Mouse (Mus musculus) hindbrain, embryonic 16.5 days (tissue): ENCODE data around the gene Ddx46. TPM values are rescaled to one million over a fixed set of nuclear protein-coding genes. Genes with fewer than 3 reads are reported as not detected.
A peak's percentile ranks its signal among the peaks of the same experiment; 100 is the strongest.

ENCODE experiments used
- ATAC-seq: fragments of 200-750 bp; cut with Nextera tagmentation; 2 replicates; pipeline ENCODE4 v1.8.0; 2017; ENCODE audit warnings: moderate TSS enrichment, moderate library complexity
- H3K27ac ChIP-seq: fragments of 300-500 bp; sonication (generic); 2 replicates; pipeline ENCODE4 v1.5.1; 2014; ENCODE audit warnings: low read depth, mild to moderate bottlenecking, control low read depth, low read length, moderate library complexity
- H3K27me3 ChIP-seq: fragments of 300-500 bp; sonication (generic); replicated peaks from 2 replicates; pipeline ENCODE4 v1.6.1; 2014; ENCODE audit warnings: low read length; ENCODE audit not compliant: control insufficient read depth, insufficient read depth
- H3K36me3 ChIP-seq: fragments of 300-500 bp; sonication (generic); 2 replicates; pipeline ENCODE4 v1.6.1; 2014; ENCODE audit warnings: mild to moderate bottlenecking, low read length, moderate library complexity, mixed read lengths; ENCODE audit not compliant: control insufficient read depth, insufficient read depth
- H3K4me1 ChIP-seq: fragments of 300-500 bp; sonication (generic); 2 replicates; pipeline ENCODE4 v1.6.1; 2014; ENCODE audit warnings: low read depth, low read length; ENCODE audit not compliant: control insufficient read depth, insufficient read depth
- H3K4me2 ChIP-seq: fragments of 300-500 bp; sonication (generic); 2 replicates; pipeline ENCODE4 v1.6.1; 2014; ENCODE audit warnings: mild to moderate bottlenecking, low read length, control low read depth, moderate library complexity
- H3K4me3 ChIP-seq: fragments of 300-500 bp; sonication (generic); 2 replicates; pipeline ENCODE4 v1.5.1; 2014; ENCODE audit warnings: mild to moderate bottlenecking, low read length, control low read depth, moderate library complexity
- H3K9ac ChIP-seq: fragments of 300-500 bp; sonication (generic); 2 replicates; pipeline ENCODE4 v1.6.1; 2014; ENCODE audit warnings: low read depth, mild to moderate bottlenecking, control low read depth, low read length, moderate library complexity
- H3K9me3 ChIP-seq: fragments of 300-500 bp; sonication (generic); 2 replicates; pipeline ENCODE4 v1.6.1; 2014; ENCODE audit warnings: mild to moderate bottlenecking, low read length, moderate library complexity; ENCODE audit not compliant: control insufficient read depth
- WGBS: fragments of 180-500 bp; shearing (Covaris S2); extraction: QIAGEN DNeasy Blood & Tissue Kit; methylation state at CpG from one replicate; pipeline ENCODE4 v1.1.7; 2014; 5-methylcytosine and 5-hydroxymethylcytosine counted together
- polyA plus RNA-seq: library from polyadenylated mRNA; unstranded; fragments of >200 nt; fragmentation: Nextera tagmentation; extraction: Ambion mirVana; gene quantifications from 2 replicates; pipeline ENCODE4 v1.2.1, GENCODE M21; 2015

Ddx46 gene
- polyA plus RNA-seq, 1 experiment from 2014 or later = 21.5 TPM

DNA sequence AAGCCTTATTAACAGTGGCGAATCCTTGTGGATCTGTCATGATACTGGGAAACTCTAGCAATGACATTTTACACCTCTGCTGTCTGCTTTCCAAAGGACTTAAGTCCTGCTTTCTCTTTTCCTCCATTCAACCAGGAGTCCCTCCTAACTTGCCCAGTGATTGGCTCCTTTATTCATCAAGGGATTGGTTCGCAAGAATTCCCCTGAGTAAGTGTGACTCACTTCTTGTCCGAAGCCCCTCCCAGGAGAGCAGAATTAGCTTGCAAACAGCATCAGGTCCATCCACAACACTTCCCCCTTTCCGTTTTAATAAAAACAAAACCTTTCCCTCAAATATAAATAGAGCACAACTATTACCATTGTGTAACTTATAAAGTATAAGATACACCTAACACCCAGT lies 69.5 kb downstream of the Ddx46 start:
- Histone ChIP-seq H3K4me1 (no peaks in the 10 kb centered on the region), H3K4me2 (no peak overlapping the region), H3K27me3 (no peaks in the 10 kb centered on the region), H3K36me3 (peaks cover 24% of the 10 kb centered on the region), H3K9ac (no peak overlapping the region), H3K9me3 (no peaks in the 10 kb centered on the region), H3K27ac (no peak overlapping the region), H3K4me3 (no peak overlapping the region)
- ATAC-seq = no peak
- WGBS = 87% methylated on average over 4 of the region's 4 CpGs

DNA sequence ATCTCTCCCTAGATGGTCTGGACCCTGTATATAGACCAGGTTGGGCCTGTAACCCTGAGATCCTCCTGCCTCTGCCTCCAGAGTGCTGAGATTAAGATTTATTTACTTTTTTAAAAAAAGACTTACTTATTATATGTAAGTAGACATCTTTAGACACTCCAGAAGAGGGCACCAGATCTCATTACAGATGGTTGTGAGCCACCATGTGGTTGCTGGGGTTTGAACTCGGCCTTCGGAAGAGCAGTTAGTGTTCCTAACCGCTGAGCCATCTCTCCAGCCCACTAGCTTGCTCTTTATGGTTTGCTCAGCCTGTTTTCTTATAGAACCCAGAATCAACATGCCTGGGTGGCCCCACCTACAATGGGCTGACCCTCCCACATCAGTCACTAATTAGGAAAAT lies 78.0 kb downstream of the Ddx46 start:
- no peak for ATAC-seq
- WGBS = 90% methylated on average over 3 of the region's 3 CpGs
- H3K9ac ChIP-seq = no peak overlapping the region
- H3K4me1 ChIP-seq = peaks cover 12% of the 10 kb centered on the region
- no peak overlapping the region for H3K27ac ChIP-seq
- no peak overlapping the region for H3K4me3 ChIP-seq
- no peaks in the 10 kb centered on the region for H3K36me3 ChIP-seq
- H3K4me2 ChIP-seq = no peak overlapping the region
- H3K27me3 ChIP-seq = no peaks in the 10 kb centered on the region
- no peaks in the 10 kb centered on the region for H3K9me3 ChIP-seq

DNA sequence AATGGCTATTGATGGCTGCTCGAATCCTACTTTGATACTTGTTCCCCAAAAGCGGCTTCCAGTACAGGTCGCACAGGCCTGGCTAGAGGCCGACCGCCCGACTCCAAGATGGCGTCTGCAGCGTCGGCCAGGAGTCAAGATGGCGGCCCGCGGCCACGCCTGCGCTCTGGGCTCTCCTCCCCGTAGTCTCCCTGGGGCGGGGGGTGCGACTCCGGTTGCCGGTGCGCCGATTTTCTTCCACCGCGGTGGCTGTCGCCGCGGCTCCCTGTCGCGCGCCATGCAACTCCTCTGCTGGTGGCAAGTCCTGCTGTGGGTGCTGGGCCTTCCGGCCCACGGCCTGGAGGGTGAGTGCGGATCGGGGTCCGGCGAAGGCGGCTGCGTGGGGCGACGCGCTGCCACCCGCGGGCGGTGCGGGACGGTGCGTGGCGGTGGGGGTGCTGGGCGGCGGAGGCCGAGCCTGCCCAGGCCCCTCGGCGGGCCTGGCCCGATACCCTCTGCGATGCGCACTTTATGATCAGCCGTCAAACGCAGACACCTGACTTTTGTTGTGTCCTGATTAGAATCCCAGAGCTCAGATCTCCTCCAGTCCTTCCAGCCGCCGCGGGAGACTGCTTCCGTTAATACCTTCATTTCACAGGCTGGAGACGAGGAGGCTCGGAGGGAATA lies 79.8 kb downstream of the Ddx46 start, which contains the start of gene Txndc15:
TSS of gene Txndc15 (plus strand) at position 150 of the 666 bp plus-strand sequence.
- no peaks in the 10 kb centered on the region for H3K9me3 ChIP-seq
- WGBS = under 1% methylated on average over 50 of the region's 63 CpGs
- H3K4me3 ChIP-seq = peak within 1 kb of the TSS; percentile 78
- H3K4me1 ChIP-seq = peaks cover 14% of the 10 kb centered on the region
- peak within 1 kb of the TSS; percentile 94 for H3K9ac ChIP-seq
- peak; percentile 93 for ATAC-seq
- no peaks in the 10 kb centered on the region for H3K36me3 ChIP-seq
- H3K27ac ChIP-seq = peak within 1 kb of the TSS; percentile 94
- peak within 1 kb of the TSS; percentile 54 for H3K4me2 ChIP-seq
- no peaks in the 10 kb centered on the region for H3K27me3 ChIP-seq

DNA sequence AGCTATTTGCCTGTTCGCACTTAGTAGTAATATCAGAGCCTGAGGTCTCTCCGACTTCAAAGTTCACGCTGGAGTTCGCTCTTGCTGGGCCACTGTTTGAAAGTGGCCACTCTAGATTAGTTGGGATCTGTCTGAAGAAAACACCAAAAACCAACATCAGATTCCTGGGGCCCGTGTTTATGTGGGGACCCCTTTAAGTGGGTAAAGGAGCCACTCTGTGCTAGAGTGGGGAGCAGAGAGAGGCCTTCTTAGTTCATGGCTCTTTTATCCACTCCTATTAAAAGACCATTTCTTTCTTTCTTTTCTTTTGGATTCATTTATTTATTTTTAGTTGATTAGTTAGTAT lies 80.3 kb downstream of the Ddx46 start:
- H3K4me1 ChIP-seq = peaks cover 14% of the 10 kb centered on the region
- peak overlapping the region; percentile 94 for H3K27ac ChIP-seq
- H3K4me2 ChIP-seq = peak overlapping the region; percentile 54
- H3K4me3 ChIP-seq = peak overlapping the region; percentile 78
- ATAC-seq = peak; percentile 12; the same call in 1 of the 2 replicates
- no peaks in the 10 kb centered on the region for H3K27me3 ChIP-seq
- H3K9me3 ChIP-seq = no peaks in the 10 kb centered on the region
- H3K36me3 ChIP-seq = no peaks in the 10 kb centered on the region
- WGBS = 3% methylated on average over 5 of the region's 5 CpGs
- H3K9ac ChIP-seq = peak overlapping the region; percentile 94

DNA sequence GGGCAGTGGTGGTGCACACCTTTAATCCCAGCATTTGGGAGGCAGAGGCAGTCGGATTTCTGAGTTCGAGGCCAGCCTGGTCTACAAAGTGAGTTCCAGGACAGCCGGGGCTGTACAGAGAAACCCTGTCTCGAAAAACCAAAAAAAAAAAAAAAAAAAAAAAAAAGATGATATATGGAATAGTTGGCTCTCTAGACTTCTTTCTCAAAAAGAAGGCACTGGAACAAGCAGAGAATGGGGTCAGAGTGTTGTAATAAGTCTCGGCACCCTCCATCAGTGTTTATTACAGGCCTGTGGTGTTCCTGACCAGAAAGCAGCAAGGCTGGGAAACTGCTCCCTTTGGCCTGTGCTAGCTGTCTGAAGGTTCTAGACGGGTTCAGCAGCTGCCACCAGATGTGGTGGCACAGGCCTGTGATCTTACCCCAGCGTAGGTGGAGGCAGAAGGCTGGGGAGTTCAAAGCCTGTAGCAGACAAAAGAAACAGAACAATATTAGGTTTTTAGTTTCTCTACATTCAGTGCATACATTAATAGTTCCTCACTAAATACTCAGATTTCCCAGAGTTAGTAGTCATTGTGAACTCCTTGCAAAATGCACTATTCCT lies 81.2 kb downstream of the Ddx46 start:
- no peaks in the 10 kb centered on the region; the same call in 1 of the 2 replicates for H3K36me3 ChIP-seq
- H3K4me1 ChIP-seq = peaks cover 14% of the 10 kb centered on the region
- H3K4me3 ChIP-seq = no peak overlapping the region; the same call in 1 of the 2 replicates
- no peaks in the 10 kb centered on the region for H3K27me3 ChIP-seq
- no peaks in the 10 kb centered on the region for H3K9me3 ChIP-seq
- peak overlapping the region; percentile 54 for H3K4me2 ChIP-seq
- 81% methylated on average over 7 of the region's 7 CpGs for WGBS
- ATAC-seq = no peak
- H3K27ac ChIP-seq = no peak overlapping the region
- no peak overlapping the region; the same call in 1 of the 2 replicates for H3K9ac ChIP-seq

DNA sequence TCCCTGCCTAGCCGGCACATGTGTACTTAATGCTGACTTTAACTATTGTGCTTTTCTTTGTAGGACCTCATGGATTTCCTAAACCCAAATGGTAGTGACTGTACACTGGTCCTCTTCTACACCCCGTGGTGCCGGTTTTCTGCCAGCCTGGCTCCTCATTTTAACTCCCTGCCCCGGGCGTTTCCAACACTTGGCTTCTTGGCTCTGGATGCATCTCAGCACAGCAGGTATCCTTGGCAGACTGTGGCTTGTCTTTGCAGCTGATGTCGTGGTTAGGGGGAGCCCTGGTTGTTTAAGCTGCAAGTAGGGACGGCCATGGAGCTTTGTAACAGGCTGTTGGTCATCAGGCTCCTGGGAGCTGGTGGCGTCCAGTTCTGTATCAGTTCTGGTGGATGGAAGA lies 86.7 kb downstream of the Ddx46 start:
- Histone ChIP-seq H3K9me3 (no peaks in the 10 kb centered on the region), H3K4me1 (peaks cover 10% of the 10 kb centered on the region; the same call in 1 of the 2 replicates), H3K4me3 (no peak overlapping the region), H3K27me3 (no peaks in the 10 kb centered on the region), H3K4me2 (no peak overlapping the region), H3K27ac (no peak overlapping the region), H3K36me3 (peaks cover 10% of the 10 kb centered on the region), H3K9ac (no peak overlapping the region)
- 60% methylated on average over 8 of the region's 8 CpGs for WGBS
- 0 out of 2 replicates have a peak, but pooled peaks have one; percentile 30 for ATAC-seq

DNA sequence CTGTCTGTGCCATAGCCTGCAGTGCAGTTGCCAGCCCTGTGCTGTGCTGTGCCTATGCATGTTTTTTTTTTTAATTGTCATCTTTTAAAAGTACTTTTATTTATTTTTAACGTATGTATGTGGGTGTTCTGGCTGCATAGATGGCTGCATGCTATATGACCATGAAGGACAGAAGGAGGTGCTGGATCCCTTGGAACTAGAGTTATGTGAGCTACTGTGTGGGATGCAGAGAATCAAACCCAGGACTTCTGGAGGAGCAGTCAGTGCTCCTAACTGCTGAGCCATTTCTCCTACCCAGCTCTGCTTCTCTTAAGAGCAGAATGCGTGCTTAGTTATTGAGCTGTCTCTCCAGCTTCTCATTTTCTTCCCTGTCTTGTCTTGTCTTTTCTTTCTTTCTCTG lies 87.2 kb downstream of the Ddx46 start:
- no peak overlapping the region for H3K27ac ChIP-seq
- peaks cover 10% of the 10 kb centered on the region for H3K36me3 ChIP-seq

DNA sequence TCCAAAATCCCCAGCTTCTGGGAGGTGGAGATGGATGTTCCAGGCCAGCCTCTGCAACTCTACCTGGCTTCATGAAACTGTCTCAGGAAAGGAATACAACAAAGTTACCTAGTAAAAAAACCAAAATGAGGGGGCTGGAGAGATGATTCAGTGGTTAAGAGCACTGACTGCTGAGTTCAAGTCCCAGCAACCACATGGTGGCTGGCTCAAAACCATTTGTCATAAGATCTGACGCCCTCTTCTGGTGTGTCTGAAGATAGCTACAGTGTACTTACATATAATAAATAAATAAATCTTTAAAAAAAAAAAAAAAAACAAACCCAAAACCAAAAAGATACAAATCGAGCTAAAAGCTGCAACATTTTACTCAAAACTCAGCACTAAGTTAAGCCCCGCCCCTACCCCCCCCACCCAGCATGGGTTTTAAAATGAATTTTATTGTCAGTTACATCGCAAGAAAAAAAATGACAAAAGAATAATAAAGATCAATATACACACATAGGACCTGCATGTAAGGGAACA lies 91.8 kb downstream of the Ddx46 start:
- Histone ChIP-seq H3K27ac (peak overlapping the region; percentile 97), H3K4me3 (peak overlapping the region; percentile 63), H3K4me1 (peaks cover under 1% of the 10 kb centered on the region; the same call in 1 of the 2 replicates), H3K9ac (peak overlapping the region; percentile 85), H3K9me3 (no peaks in the 10 kb centered on the region), H3K36me3 (peaks cover 10% of the 10 kb centered on the region), H3K4me2 (peak overlapping the region; percentile 63), H3K27me3 (no peaks in the 10 kb centered on the region)
- 4% methylated on average over 4 of the region's 4 CpGs for WGBS
- ATAC-seq = no peak

More for the DNA sequence above, 87.2 kb downstream of the Ddx46 start:
- Histone ChIP-seq H3K4me3 (no peak overlapping the region), H3K4me2 (no peak overlapping the region), H3K4me1 (peaks cover 6% of the 10 kb centered on the region; the same call in 1 of the 2 replicates), H3K9ac (no peak overlapping the region), H3K9me3 (no peaks in the 10 kb centered on the region), H3K27me3 (no peaks in the 10 kb centered on the region)
- 87% methylated on average over 2 of the region's 2 CpGs for WGBS
- ATAC-seq = no peak

DNA sequence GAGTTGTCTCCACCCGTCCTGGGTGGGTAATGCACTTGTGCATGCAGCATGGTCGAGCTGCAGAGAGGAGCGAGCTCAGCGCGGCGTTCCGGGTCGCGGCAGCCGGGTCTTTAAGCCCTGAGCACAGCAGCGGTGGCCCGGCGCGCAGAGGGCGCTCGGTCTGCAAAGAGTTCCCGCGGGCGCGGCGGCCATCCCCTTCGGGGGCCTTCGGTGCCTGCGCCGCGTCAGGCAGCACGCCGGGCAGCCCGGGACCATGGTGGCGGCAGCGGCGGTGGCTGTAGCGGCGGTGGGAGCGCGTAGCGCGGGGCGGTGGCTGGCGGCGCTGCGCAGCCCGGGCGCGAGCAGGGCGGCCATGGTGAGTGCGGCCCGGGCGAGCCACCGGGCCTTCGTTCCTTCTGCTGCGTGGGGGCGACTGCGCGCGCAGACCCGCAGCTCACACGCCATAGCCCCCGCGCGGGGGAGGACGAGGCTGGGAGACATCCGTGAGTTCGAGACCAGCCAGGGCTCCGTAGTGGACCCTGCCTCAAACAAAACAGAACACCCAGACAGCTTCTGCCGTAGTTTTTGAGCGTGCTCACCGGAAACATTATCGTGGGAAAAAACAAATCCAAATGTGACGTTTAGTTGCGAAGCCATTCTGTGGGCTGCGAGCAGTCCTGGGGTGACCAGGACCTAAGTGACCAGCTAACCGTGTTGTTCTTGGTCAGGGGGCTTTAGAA lies 92.5 kb downstream of the Ddx46 start, which contains the start of gene Pcbd2:
TSS of gene Pcbd2 (plus strand) at position 249 of the 719 bp plus-strand sequence.
- Histone ChIP-seq H3K27ac (peak within 1 kb of the TSS; percentile 97), H3K4me1 (no peaks in the 10 kb centered on the region), H3K36me3 (peaks cover 10% of the 10 kb centered on the region), H3K9ac (peak within 1 kb of the TSS; percentile 85), H3K9me3 (no peaks in the 10 kb centered on the region), H3K4me3 (peak within 1 kb of the TSS; percentile 63), H3K27me3 (no peaks in the 10 kb centered on the region), H3K4me2 (peak within 1 kb of the TSS; percentile 63)
- WGBS = under 1% methylated on average over 58 of the region's 73 CpGs
- ATAC-seq = peak; percentile 92
